ENCODE assay signal across 8 mouse cellular contexts in the genomic region with DNA sequence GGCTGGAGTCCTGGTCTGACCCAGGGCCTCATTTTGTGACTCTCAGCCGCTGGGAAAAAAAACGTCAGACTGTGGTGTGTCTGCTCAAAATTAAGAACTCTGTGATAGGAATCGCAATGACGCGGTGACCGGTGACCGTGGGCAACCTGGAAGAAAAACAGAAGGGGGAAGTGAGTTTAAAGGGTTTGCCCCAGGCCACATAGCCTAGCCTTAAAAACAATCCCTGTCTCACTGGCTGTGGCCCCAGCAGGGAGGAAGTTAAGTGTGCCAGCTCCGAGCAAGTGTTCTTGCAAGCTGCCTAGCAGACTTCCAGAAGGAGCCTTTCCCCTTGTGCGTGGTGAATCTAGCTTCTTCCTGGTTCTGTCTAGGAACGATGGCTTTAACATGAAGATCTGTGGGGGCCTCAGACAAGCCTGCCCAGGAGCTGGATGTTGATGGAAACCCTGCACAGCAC. TPM values are rescaled to one million over a fixed set of nuclear protein-coding genes. Genes with fewer than 3 reads are reported as not detected.
DNase-seq lines count a peak whose midpoint lies in the region; ATAC-seq and TF ChIP-seq lines count a peak whose summit lies in the region.

No protein-coding gene starts in this region.

- TF ChIP-seq CTCF in gastrocnemius, adult 2 months (IDR thresholded peaks at IDR 0.05): no peak
- no peak for TF ChIP-seq CTCF in stomach, postnatal 0 days (IDR thresholded peaks at IDR 0.05; ENCODE audit: low read depth)

- H3K4me3 ChIP-seq in gastrocnemius, adult 2 months: no peak overlapping the region
- no peak overlapping the region for H3K4me3 ChIP-seq in stomach, embryonic 16.5 days (replicated peaks; ENCODE audit: low read length)
- no peak overlapping the region for H3K4me3 ChIP-seq in stomach, postnatal 0 days (ENCODE audit: low read depth, low read length)
- no peak overlapping the region for H3K4me3 ChIP-seq in lung, embryonic 16.5 days (ENCODE audit: low read length)

- intact Hi-C loops in gastrocnemius, adult 2 months (cut with DNase I): no loop called here

- H3K36me3 ChIP-seq in stomach, embryonic 16.5 days (ENCODE audit: control insufficient read depth, insufficient read depth, low read length): no peaks in the 10 kb centered on the region
- no peaks in the 10 kb centered on the region for H3K36me3 ChIP-seq in stomach, postnatal 0 days (ENCODE audit: control insufficient read depth, insufficient read depth, low read length)
- H3K36me3 ChIP-seq in lung, embryonic 16.5 days (ENCODE audit: control insufficient read depth, insufficient read depth, low read length): no peaks in the 10 kb centered on the region

- peaks cover 8% of the 10 kb centered on the region; the same call in 1 of the 2 replicates for H3K4me1 ChIP-seq in stomach, embryonic 16.5 days (ENCODE audit: control insufficient read depth, insufficient read depth, low read length)
- H3K4me1 ChIP-seq in stomach, postnatal 0 days (replicated peaks; ENCODE audit: control insufficient read depth, insufficient read depth): no peaks in the 10 kb centered on the region
- H3K4me1 ChIP-seq in lung, embryonic 16.5 days (replicated peaks; ENCODE audit: control insufficient read depth, insufficient read depth, low read length): peaks cover 10% of the 10 kb centered on the region

- H3K27ac ChIP-seq in gastrocnemius, adult 2 months: 0 out of 2 replicates have a peak overlapping the region, but pooled peaks have one; percentile 28
- H3K27ac ChIP-seq in stomach, embryonic 16.5 days (ENCODE audit: low read length): peak overlapping the region; percentile 61; the same call in 1 of the 2 replicates
- H3K27ac ChIP-seq in stomach, postnatal 0 days (replicated peaks): no peak overlapping the region
- peak overlapping the region; percentile 49; the same call in 1 of the 2 replicates for H3K27ac ChIP-seq in lung, embryonic 16.5 days (ENCODE audit: low read length)

- TF ChIP-seq EP300 in stomach, postnatal 0 days (optimal IDR thresholded peaks at IDR 0.05): no peak

- no peak overlapping the region; the same call in 1 of the 2 replicates for H3K9ac ChIP-seq in stomach, embryonic 16.5 days (ENCODE audit: low read length)
- no peak overlapping the region for H3K9ac ChIP-seq in stomach, postnatal 0 days (ENCODE audit: low read length)
- H3K9ac ChIP-seq in lung, embryonic 16.5 days (ENCODE audit: low read length): peak overlapping the region; percentile 48

- no peak overlapping the region for H3K4me2 ChIP-seq in stomach, embryonic 16.5 days (ENCODE audit: low read depth, low read length)
- no peak overlapping the region for H3K4me2 ChIP-seq in stomach, postnatal 0 days (replicated peaks; ENCODE audit: low read depth)
- H3K4me2 ChIP-seq in lung, embryonic 16.5 days (ENCODE audit: low read depth, low read length): peak overlapping the region; percentile 1

- H3K27me3 ChIP-seq in stomach, embryonic 16.5 days (ENCODE audit: control insufficient read depth, insufficient read depth, low read length): no peaks in the 10 kb centered on the region
- no peaks in the 10 kb centered on the region for H3K27me3 ChIP-seq in stomach, postnatal 0 days (ENCODE audit: control insufficient read depth, insufficient read depth, low read length)
- no peaks in the 10 kb centered on the region for H3K27me3 ChIP-seq in lung, embryonic 16.5 days (ENCODE audit: control insufficient read depth, insufficient read depth, low read depth, low read length)

- H3K9me3 ChIP-seq in stomach, embryonic 16.5 days (replicated peaks; ENCODE audit: control insufficient read depth, low read length): no peaks in the 10 kb centered on the region
- no peaks in the 10 kb centered on the region for H3K9me3 ChIP-seq in stomach, postnatal 0 days (ENCODE audit: control insufficient read depth, low read length)
- H3K9me3 ChIP-seq in lung, embryonic 16.5 days (ENCODE audit: control insufficient read depth, low read length): no peaks in the 10 kb centered on the region

- DNase-seq in gastrocnemius, adult 2 months: no peak
- DNase-seq in gastrocnemius, adult 18-20 months (ENCODE audit: low spot score): no peak
- DNase-seq in stomach, postnatal 0 days (ENCODE audit: low spot score): no peak
- no peak for DNase-seq in ovary, adult 18-20 months (ENCODE audit: low spot score)
- DNase-seq in right cerebral cortex, adult 2 months (ENCODE audit: low spot score in 2 of 2): no peak

- ATAC-seq in stomach, embryonic 16.5 days (ENCODE audit: insufficient read depth, low FRiP score): peak; percentile 37; the same call in 1 of the 2 replicates
- no peak for ATAC-seq in stomach, postnatal 0 days (ENCODE audit: low FRiP score, low TSS enrichment)
- ATAC-seq in hematopoietic stem cell, adult 5-6 weeks (replicated peaks in 1 of 2; ENCODE audit: insufficient read depth in 1 of 2, low FRiP score in 2 of 2, low TSS enrichment in 1 of 2, low read depth in 1 of 2, poor library complexity in 2 of 2, severe bottlenecking in 2 of 2): peak; percentile 96 to 97
- peak; percentile 40; the same call in 1 of the 2 replicates for ATAC-seq in lung, embryonic 16.5 days (ENCODE audit: low read depth)

- WGBS in stomach, embryonic 16.5 days: 49% methylated on average over 10 of the region's 10 CpGs
- WGBS in stomach, postnatal 0 days: 59% methylated on average over 10 of the region's 10 CpGs
- 39% methylated on average over 10 of the region's 10 CpGs for WGBS in lung, embryonic 16.5 days

RNA-seq across cellular contexts. Expression of gene Usp6nl, which starts 49.0 kb away (rescaled TPM):
- total RNA-seq in gastrocnemius, adult 2 months (2021): 1 to 10 TPM; 2.6 to 4.0 TPM
- total RNA-seq in gastrocnemius, adult 18-20 months (2021): 1 to 10 TPM; 2.5 to 4.7 TPM
- 9.4 and 10.4 TPM in 2 replicates for polyA plus RNA-seq in stomach, embryonic 16.5 days (2015; fragmentation: Nextera tagmentation; extraction: Ambion mirVana)
- polyA plus RNA-seq in stomach, postnatal 0 days (2015; fragmentation: Nextera tagmentation; extraction: Ambion mirVana): 7.4 and 8.9 TPM in 2 replicates
- total RNA-seq in hematopoietic stem cell, adult 5-6 weeks (2017): 29.1 and 34.9 TPM in 2 replicates
- 9.5 and 10.2 TPM in 2 replicates for polyA plus RNA-seq in lung, embryonic 16.5 days (2015; fragmentation: Nextera tagmentation; extraction: Ambion mirVana)
